Mouse (Mus musculus) kidney, postnatal 4 days (tissue): ENCODE measurements around the gene Gapdh.

Experiments
- DNase-seq, 2 experiments: peaks; one replicate each; pipeline ENCODE4 v3.0.0; 2021; ENCODE audit warnings: mixed read lengths in 2 of 2

Gapdh gene

GRCm38 (mm10) chr6:125166051-125166751, at the start of gene Gapdh:
Gene Gapdh (minus strand): TSS chr6:125166467.
- peak; percentile 71 to 82 for DNase-seq

- peak; percentile 94 to 96 for DNase-seq
These were observed 49.1 kb upstream of the Gapdh start, which contains the start of gene Vamp1 for GRCm38 (mm10) chr6:125215148-125215954. Gene Vamp1 (plus strand): TSS chr6:125215551.

- DNase-seq, result no peak
These were observed 47.4 kb upstream of the Gapdh start for GRCm38 (mm10) chr6:125213715-125214114.

GRCm38 (mm10) chr6:125213129-125213528, 46.9 kb upstream of the Gapdh start:
- no peak for DNase-seq

- no peak for DNase-seq
These were observed 46.4 kb upstream of the Gapdh start for GRCm38 (mm10) chr6:125212621-125213020.

GRCm38 (mm10) chr6:125210436-125210835, 44.2 kb upstream of the Gapdh start:
- no peak for DNase-seq

- no peak for DNase-seq
These were observed 30.9 kb upstream of the Gapdh start for GRCm38 (mm10) chr6:125197166-125197565.

GRCm38 (mm10) chr6:125196301-125196700, 30.0 kb upstream of the Gapdh start:
- no peak for DNase-seq

GRCm38 (mm10) chr6:125195541-125196075, 29.3 kb upstream of the Gapdh start:
- DNase-seq, result no peak

- no peak for DNase-seq
These were observed 27.1 kb upstream of the Gapdh start for GRCm38 (mm10) chr6:125193390-125193789.

GRCm38 (mm10) chr6:125192841-125193240, 26.6 kb upstream of the Gapdh start:
- DNase-seq, result no peak

- peak; percentile 95 to 97 for DNase-seq
These were observed 25.9 kb upstream of the Gapdh start for GRCm38 (mm10) chr6:125192016-125192714.

GRCm38 (mm10) chr6:125191332-125192015, 25.2 kb upstream of the Gapdh start, which contains the start of the genes Ncapd2 and Mrpl51:
Gene Ncapd2 (minus strand): TSS chr6:125191701.
Gene Mrpl51 (plus strand): TSS chr6:125191801.
- peak; percentile 98 to 99 for DNase-seq

- no peak for DNase-seq
These were observed 24.5 kb upstream of the Gapdh start for GRCm38 (mm10) chr6:125190816-125191215.

GRCm38 (mm10) chr6:125186203-125186602, 19.9 kb upstream of the Gapdh start:
- DNase-seq, result no peak

- no peak for DNase-seq
These were observed 15.9 kb upstream of the Gapdh start for GRCm38 (mm10) chr6:125182133-125182532.

GRCm38 (mm10) chr6:125179601-125180000, 13.3 kb upstream of the Gapdh start:
- no peak for DNase-seq

- no peak for DNase-seq
These were observed 9.2 kb upstream of the Gapdh start for GRCm38 (mm10) chr6:125175469-125175868.

GRCm38 (mm10) chr6:125173256-125173655, 7.0 kb upstream of the Gapdh start:
- DNase-seq, result no peak

GRCm38 (mm10) chr6:125172474-125172873, 6.2 kb upstream of the Gapdh start:
- no peak for DNase-seq

- DNase-seq, result no peak
These were observed 3.9 kb upstream of the Gapdh start for GRCm38 (mm10) chr6:125170194-125170593.

- no peak for DNase-seq
These were observed 1.8 kb upstream of the Gapdh start for GRCm38 (mm10) chr6:125168086-125168485.
